Mouse (Mus musculus): Measurements from ENCODE around the gene Dclk1.

DNA sequence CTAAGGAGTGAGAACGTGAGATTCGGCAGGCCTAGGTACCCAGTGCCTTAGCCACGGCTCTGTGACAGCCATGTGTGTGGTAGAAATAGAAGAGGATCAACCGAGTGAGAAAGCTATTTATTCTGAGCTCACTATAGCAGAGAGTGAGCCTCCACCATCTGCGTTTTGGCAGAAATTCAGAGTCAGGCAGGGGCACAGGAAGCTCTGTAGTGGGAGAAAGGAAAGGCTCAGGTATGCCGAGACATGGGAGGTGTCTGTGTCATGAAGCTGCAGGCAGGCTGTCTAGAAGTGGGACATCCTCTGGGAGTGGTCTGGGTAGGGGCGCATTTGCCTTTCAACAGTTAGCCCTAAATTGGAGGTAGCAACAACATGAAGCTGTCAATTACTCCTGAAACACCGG, 198.2 kb downstream of the Dclk1 start:
- TF ChIP-seq GATA1 (IDR thresholded peaks at IDR 0.05; ENCODE audit: low read length) (no peak), TAL1 (IDR thresholded peaks at IDR 0.05; ENCODE audit: low read length) (no peak)

Measured in erythroblast, embryonic 14.5 days (primary cell).